Mouse (Mus musculus) hindbrain, postnatal 0 days (tissue): ENCODE results near the gene Casc4. TPM values are rescaled to one million over a fixed set of nuclear protein-coding genes. Genes with fewer than 3 reads are reported as not detected.
"Not testable (repeated sequence)": the region's sequence is repeated elsewhere in the genome, so short reads cannot be mapped to it uniquely, and the experiment has no call there.

ENCODE experiments used
- ATAC-seq: fragments of 200-750 bp; cut with Nextera tagmentation; 2 replicates; pipeline ENCODE4 v1.8.0; 2017; ENCODE audit warnings: mild to moderate bottlenecking, moderate TSS enrichment, moderate library complexity
- DNase-seq: peaks from one replicate; pipeline ENCODE4 v3.0.0-alpha.2; 2015; ENCODE audit warnings: low spot score
- H3K27ac ChIP-seq: fragments of 300-500 bp; sonication (generic); 2 replicates; pipeline ENCODE4 v1.5.1; 2014; ENCODE audit warnings: mild to moderate bottlenecking
- H3K27me3 ChIP-seq: fragments of 300-500 bp; sonication (generic); 2 replicates; pipeline ENCODE4 v1.6.1; 2014; ENCODE audit warnings: low read length, mixed read lengths; ENCODE audit not compliant: insufficient read depth
- H3K36me3 ChIP-seq: fragments of 300-500 bp; sonication (generic); 2 replicates; pipeline ENCODE4 v1.6.1; 2014; ENCODE audit warnings: low read length, mixed read lengths; ENCODE audit not compliant: insufficient read depth
- H3K4me1 ChIP-seq: fragments of 300-500 bp; sonication (generic); 2 replicates; pipeline ENCODE4 v1.6.1; 2014; ENCODE audit warnings: antibody characterized with exemption, low read length, mixed read lengths; ENCODE audit not compliant: insufficient read depth
- H3K4me2 ChIP-seq: fragments of 300-500 bp; sonication (generic); 2 replicates; pipeline ENCODE4 v1.6.1; 2014; ENCODE audit warnings: low read depth, mild to moderate bottlenecking, low read length, moderate library complexity, mixed read lengths
- H3K4me3 ChIP-seq: fragments of 300-500 bp; sonication (generic); 2 replicates; pipeline ENCODE4 v1.5.1; 2014; ENCODE audit warnings: low read length
- H3K9ac ChIP-seq: fragments of 300-500 bp; sonication (generic); replicated peaks from 2 replicates; pipeline ENCODE4 v1.6.1; 2014; ENCODE audit warnings: mild to moderate bottlenecking, low read length, moderate library complexity, mixed read lengths
- H3K9me3 ChIP-seq: fragments of 300-500 bp; sonication (generic); 2 replicates; pipeline ENCODE4 v1.6.1; 2016; ENCODE audit warnings: low read length, mixed read lengths
- CTCF ChIP-seq: IDR thresholded peaks from 2 replicates; pipeline ENCODE4 v1.5.1; 2016; ENCODE audit warnings: antibody characterized with exemption, control low read depth, low read depth
- WGBS: fragments of 180-500 bp; shearing (Covaris S2); extraction: QIAGEN DNeasy Blood & Tissue Kit; methylation state at CpG from one replicate; pipeline ENCODE4 v1.1.7; 2014; 5-methylcytosine and 5-hydroxymethylcytosine counted together
- polyA plus RNA-seq: library from polyadenylated mRNA; unstranded; fragments of >200 nt; fragmentation: Nextera tagmentation; extraction: Ambion mirVana; gene quantifications from 2 replicates; pipeline ENCODE4 v1.2.1, GENCODE M21; 2015
- total RNA-seq: library from RNA; depleted of rRNA; stranded (reverse); fragments of >200 nt; gene quantifications from 2 replicates; pipeline ENCODE4 v1.2.3, GENCODE M21; 2014

The Casc4 gene
- total and polyA plus RNA-seq, 2 experiments from 2014 or later = 60.2 to 79.7 TPM

- no peak for TF ChIP-seq CTCF
- H3K27me3 ChIP-seq = no peaks in the 10 kb centered on the region
- H3K4me2 ChIP-seq = no peak overlapping the region
- DNase-seq (no peak), ATAC-seq (no peak)
- H3K4me1 ChIP-seq = no peaks in the 10 kb centered on the region
- 98% methylated on average over 1 of the region's 1 CpGs for WGBS
- H3K4me3 ChIP-seq = no peak overlapping the region
- no peak overlapping the region for H3K27ac ChIP-seq
- H3K9ac ChIP-seq = no peak overlapping the region
- no peaks in the 10 kb centered on the region for H3K9me3 ChIP-seq
- no peaks in the 10 kb centered on the region for H3K36me3 ChIP-seq
Measured at GRCm38 (mm10) chr2:121896825-121897224, 30.1 kb downstream of the Casc4 start.

DNA sequence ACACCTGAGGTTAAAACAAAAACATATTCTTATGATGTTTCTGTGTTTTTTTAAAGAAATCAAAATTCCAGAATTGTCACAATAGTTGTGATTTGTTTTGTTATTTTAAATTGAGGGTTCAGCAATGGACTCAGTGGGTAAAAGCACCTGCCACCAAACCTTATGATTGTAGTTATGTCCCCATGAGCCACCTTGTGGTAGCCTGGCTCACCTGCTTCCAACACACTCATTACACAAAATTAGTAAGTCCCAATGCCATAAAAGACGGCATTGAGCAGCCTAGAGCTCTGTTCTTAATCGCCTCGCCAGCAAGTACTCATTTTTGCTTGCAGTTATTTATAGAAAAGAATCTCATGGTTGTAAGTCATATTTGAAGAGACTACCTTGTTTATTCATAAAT lies 43.2 kb downstream of the Casc4 start:
- Histone ChIP-seq H3K4me2 (no peak overlapping the region), H3K27me3 (no peaks in the 10 kb centered on the region), H3K9me3 (no peaks in the 10 kb centered on the region), H3K36me3 (peaks cover 26% of the 10 kb centered on the region; the same call in 1 of the 2 replicates), H3K4me3 (no peak overlapping the region), H3K4me1 (no peaks in the 10 kb centered on the region), H3K27ac (no peak overlapping the region), H3K9ac (no peak overlapping the region)
- WGBS = 86% methylated on average over 3 of the region's 3 CpGs
- ATAC-seq (no peak), DNase-seq (peak; percentile 28)
- peak; percentile 54 for TF ChIP-seq CTCF

DNA sequence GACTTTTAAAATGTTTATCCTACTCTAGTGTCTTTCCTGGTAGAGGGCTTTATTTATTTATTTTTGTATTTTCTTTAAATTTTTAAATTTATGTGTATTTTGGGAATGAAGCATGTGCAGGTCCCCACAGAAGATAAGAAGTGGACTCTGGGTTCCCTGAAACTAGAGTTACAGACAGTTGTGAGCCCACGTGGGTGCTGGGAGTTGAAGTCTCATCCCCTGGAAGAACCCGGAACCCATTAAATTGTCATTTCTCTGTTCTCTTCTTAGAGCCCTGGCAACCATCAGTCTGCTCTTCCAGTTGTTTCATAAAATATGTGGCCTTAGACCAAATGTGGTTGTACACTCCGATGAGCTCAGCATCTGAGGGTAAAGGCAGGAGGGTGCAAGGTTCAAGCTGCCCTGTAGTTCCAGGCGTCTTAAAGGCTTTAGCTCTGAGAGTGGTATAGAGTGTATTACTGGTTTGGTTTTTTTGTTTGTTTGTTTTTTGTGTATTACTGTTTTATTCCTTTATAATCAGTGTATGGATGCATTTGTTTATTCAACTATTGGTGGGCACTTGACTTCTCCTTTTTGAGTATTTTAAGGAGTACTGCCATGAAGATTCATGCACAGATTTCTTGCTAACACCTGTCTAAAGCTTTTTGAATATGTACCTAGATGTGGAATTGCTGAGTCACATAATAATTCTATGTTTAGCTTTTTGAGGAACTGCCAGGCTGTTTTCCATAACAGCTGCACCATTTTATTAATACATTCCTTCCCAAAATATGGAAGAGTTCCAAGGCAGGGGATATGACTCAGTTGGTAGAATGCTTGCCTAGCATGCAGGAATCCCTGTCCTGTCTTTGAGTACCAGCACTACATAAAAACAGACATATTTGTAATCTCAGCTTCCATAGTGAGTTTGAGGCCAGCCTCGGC lies 49.5 kb downstream of the Casc4 start:
- no peak for DNase-seq
- no peak for TF ChIP-seq CTCF
- Histone ChIP-seq H3K27ac (no peak overlapping the region), H3K4me1 (no peaks in the 10 kb centered on the region), H3K4me3 (no peak overlapping the region), H3K36me3 (peaks cover 10% of the 10 kb centered on the region; the same call in 1 of the 2 replicates), H3K27me3 (no peaks in the 10 kb centered on the region), H3K9me3 (no peaks in the 10 kb centered on the region), H3K4me2 (no peak overlapping the region), H3K9ac (no peak overlapping the region)
- WGBS = 89% methylated on average over 5 of the region's 5 CpGs
- ATAC-seq = no peak

DNA sequence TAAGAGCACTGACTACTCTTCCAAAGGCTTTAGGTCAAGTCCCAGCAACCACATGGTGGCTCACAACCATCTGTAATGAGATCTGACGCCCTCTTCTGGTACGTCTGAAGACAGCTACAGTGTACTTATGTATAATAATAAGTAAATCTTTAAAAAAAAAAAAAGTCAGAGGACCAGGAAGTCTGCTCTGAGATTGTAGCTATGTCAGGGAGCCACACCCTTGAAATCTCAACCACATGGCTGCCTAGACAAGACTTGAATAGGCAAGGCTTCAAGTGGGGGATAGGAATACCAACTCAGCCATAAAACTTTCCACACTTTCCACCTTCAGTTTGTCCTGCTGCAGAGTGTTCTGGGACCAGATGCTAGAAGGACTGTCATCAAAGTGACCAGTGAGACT lies 70.9 kb downstream of the Casc4 start:
- not testable (repeated sequence) for H3K27ac ChIP-seq

GRCm38 (mm10) chr2:121943364-121943763 lies 76.6 kb downstream of the Casc4 start:
- DNase-seq (no peak), ATAC-seq (no peak)
- WGBS = 81% methylated on average over 3 of the region's 3 CpGs

More for the DNA sequence above, 70.9 kb downstream of the Casc4 start:
- not testable (repeated sequence) for H3K36me3 ChIP-seq, H3K27me3 ChIP-seq, H3K9ac ChIP-seq, H3K9me3 ChIP-seq, H3K4me3 ChIP-seq, H3K4me1 ChIP-seq, ATAC-seq, DNase-seq, H3K4me2 ChIP-seq
- WGBS = 90% methylated on average over 2 of the region's 2 CpGs

GRCm38 (mm10) chr2:121954971-121955656 lies 88.3 kb downstream of the Casc4 start:
- ATAC-seq (no peak), DNase-seq (peak; percentile 6)
- Histone ChIP-seq H3K9ac (peak overlapping the region; percentile 85), H3K4me1 (0 out of 2 replicates have a peak, but pooled peaks cover 6% of the 10 kb centered on the region), H3K4me2 (peak overlapping the region; percentile 81), H3K27me3 (no peaks in the 10 kb centered on the region), H3K9me3 (no peaks in the 10 kb centered on the region), H3K27ac (peak overlapping the region; percentile 91), H3K4me3 (peak overlapping the region; percentile 93), H3K36me3 (no peaks in the 10 kb centered on the region)
- no peak for TF ChIP-seq CTCF
- WGBS = 19% methylated on average over 10 of the region's 10 CpGs

More at GRCm38 (mm10) chr2:121943364-121943763, 76.6 kb downstream of the Casc4 start:
- no peaks in the 10 kb centered on the region for H3K36me3 ChIP-seq
- H3K9me3 ChIP-seq = no peaks in the 10 kb centered on the region
- H3K4me2 ChIP-seq = no peak overlapping the region
- no peaks in the 10 kb centered on the region for H3K4me1 ChIP-seq
- no peaks in the 10 kb centered on the region for H3K27me3 ChIP-seq
- no peak overlapping the region for H3K27ac ChIP-seq
- no peak for TF ChIP-seq CTCF
- H3K4me3 ChIP-seq = no peak overlapping the region
- no peak overlapping the region for H3K9ac ChIP-seq
